Mouse (Mus musculus) thymus, postnatal 14 days (tissue): Measurements from ENCODE around the gene Gm14692.
"Not testable (repeated sequence)": the region's sequence is repeated elsewhere in the genome, so short reads cannot be mapped to it uniquely, and the experiment has no call there.

Source experiments
- DNase-seq: peaks from one replicate; pipeline ENCODE4 v3.0.0; 2021

Gene Gm14692

DNA sequence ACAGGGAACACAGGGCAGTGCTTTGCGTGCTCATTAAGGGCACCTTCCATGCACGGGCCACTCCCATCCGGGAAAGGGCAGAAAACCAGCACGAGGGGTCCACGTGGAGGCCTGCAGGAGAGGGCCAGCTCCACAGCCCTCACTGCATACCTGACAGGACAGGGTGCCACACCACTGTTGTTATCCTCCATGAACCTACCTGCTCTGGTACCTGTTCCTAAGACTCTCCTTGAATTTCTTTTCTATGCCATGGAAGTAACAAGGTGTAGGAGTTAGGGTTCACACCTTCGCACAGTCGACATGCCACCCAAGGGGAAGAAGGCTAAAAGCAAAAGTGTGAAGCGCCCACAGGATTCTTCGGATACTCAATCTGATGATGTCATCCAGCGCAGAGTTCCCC lies at the start of gene Gm14692:
Gene Gm14692, plus strand, starts transcription at position 301 of the 400 bp plus-strand sequence.
- DNase-seq, result not testable (repeated sequence)

DNA sequence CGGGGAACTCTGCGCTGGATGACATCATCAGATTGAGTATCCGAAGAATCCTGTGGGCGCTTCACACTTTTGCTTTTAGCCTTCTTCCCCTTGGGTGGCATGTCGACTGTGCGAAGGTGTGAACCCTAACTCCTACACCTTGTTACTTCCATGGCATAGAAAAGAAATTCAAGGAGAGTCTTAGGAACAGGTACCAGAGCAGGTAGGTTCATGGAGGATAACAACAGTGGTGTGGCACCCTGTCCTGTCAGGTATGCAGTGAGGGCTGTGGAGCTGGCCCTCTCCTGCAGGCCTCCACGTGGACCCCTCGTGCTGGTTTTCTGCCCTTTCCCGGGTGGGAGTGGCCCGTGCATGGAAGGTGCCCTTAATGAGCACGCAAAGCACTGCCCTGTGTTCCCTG lies 2.0 kb upstream of the Gm14692 start, which contains the start of gene Gm1140:
Gene Gm1140, minus strand, starts transcription at position 101 of the 400 bp plus-strand sequence.
- not testable (repeated sequence) for DNase-seq
